Mouse (Mus musculus): Measurements from ENCODE around the gene Entpd4b.
"Not testable (repeated sequence)": the region's sequence is repeated elsewhere in the genome, so short reads cannot be mapped to it uniquely, and the experiment has no call there.

- TF ChIP-seq POLR2A (IDR thresholded peaks at IDR 0.05; ENCODE audit: borderline replicate concordance, extremely low read depth, insufficient read depth, insufficient read length, poor library complexity, severe bottlenecking); CTCF (IDR thresholded peaks at IDR 0.05; ENCODE audit: borderline replicate concordance, extremely low read depth, insufficient read depth, insufficient read length): not testable (repeated sequence)
Measured at GRCm38 (mm10) chr14:69523001-69523400, 32.2 kb upstream of the Entpd4b start.

Data from brain, embryonic 14.5 days (tissue).